Mouse (Mus musculus): ENCODE data around the gene Sox6.

Sox6 gene

DNA sequence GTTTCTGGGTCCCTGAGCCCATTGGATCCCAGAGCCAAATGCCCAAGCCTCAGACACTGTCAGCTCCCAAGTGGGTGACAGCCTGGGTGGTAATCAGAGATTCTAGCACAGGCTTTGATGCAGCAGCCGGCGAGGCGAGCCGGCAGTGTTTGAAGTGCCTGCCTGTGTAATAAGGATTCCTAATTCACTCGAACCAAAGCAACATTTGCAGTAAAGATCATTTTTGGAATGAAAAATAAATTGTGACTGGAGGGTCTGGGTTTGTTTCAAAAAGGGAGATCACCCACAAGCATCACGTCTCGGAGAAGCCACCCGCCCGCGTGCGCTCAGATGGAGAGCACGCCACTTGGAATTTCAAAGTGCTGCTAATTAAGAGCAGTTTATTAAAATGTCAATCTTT lies 617.6 kb downstream of the Sox6 start:
- DNase-seq (ENCODE audit: low spot score in 2 of 2): no peak
